Mouse (Mus musculus): Measurements from ENCODE around the gene Napsa.

The Napsa gene

GRCm38 (mm10) chr7:44630437-44630836, 58.3 kb downstream of the Napsa start:
- no peak for DNase-seq

DNA sequence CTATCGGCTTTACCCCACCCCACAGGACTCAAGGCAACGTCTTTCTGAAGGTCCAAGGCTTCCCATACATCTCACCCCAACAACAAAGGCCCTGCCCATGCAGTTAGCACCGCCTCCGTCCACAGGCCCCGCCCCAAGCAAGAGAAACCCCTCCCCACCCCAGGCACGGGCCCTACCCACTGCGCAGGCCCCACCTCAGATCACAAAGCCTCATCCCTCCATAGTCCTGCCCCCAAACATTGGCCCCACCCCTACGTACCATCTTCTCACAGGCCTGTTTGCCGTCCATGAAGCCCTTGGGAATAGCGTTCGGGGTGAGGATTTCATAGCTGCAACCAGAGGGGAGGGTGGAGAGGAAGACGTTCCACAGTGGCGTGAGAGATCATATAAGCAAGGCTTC, 60.5 kb downstream of the Napsa start:
- DNase-seq = no peak

DNA sequence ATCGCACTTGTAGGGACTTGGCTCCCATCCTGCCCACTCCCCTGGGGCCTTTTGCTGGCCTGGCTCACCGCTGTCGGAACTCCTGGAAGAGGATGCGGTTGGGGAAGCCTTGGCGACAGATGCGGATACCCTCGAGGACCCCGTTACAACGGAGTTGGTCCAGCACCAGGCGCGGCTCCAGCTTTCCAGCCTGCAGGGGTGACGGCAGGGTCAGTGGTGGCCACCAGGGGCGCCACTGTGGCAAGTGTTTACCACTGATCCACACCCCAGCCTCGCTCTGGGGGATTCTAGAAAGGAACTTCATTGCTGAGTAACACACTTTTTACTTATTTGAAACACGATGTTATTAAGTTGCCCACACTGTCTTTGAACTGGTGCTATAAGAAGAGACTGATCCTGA, 61.2 kb downstream of the Napsa start:
- DNase-seq = no peak

All from cerebellum, adult 11 months (tissue).